Mouse (Mus musculus): ENCODE data around the gene Gm11077. TPM values are rescaled to one million over a fixed set of nuclear protein-coding genes. Genes with fewer than 3 reads are reported as not detected.

The Gm11077 gene
- polyA plus RNA-seq (2015; fragmentation: Nextera tagmentation; extraction: Ambion mirVana): not detected in 2 replicates

- H3K4me2 ChIP-seq (ENCODE audit: low read depth, low read length): no peak within 1 kb of the TSS
- no peak for ATAC-seq (ENCODE audit: insufficient read depth, low FRiP score)
- H3K4me3 ChIP-seq (replicated peaks; ENCODE audit: low read length): no peak within 1 kb of the TSS
- WGBS: 90% methylated on average over 5 of the region's 5 CpGs
- peaks cover 6% of the 10 kb centered on the region; the same call in 1 of the 2 replicates for H3K9me3 ChIP-seq (replicated peaks; ENCODE audit: control insufficient read depth, low read length)
- no peak within 1 kb of the TSS for H3K9ac ChIP-seq (ENCODE audit: low read length)
- H3K27me3 ChIP-seq (ENCODE audit: control insufficient read depth, insufficient read depth, low read length): no peaks in the 10 kb centered on the region
- no peaks in the 10 kb centered on the region for H3K4me1 ChIP-seq (ENCODE audit: control insufficient read depth, insufficient read depth, low read length)
- H3K27ac ChIP-seq (ENCODE audit: low read length): no peak within 1 kb of the TSS
- H3K36me3 ChIP-seq (ENCODE audit: control insufficient read depth, insufficient read depth, low read length): no peaks in the 10 kb centered on the region
Observed at GRCm38 (mm10) chr6:140729272-140729671, at the start of gene Gm11077. Gene Gm11077 (plus strand): TSS chr6:140729284.

- WGBS: 67% methylated on average over 7 of the region's 7 CpGs
- H3K9me3 ChIP-seq (replicated peaks; ENCODE audit: control insufficient read depth, low read length): no peaks in the 10 kb centered on the region
- no peaks in the 10 kb centered on the region for H3K27me3 ChIP-seq (ENCODE audit: control insufficient read depth, insufficient read depth, low read length)
- no peak overlapping the region for H3K4me2 ChIP-seq (ENCODE audit: low read depth, low read length)
- H3K36me3 ChIP-seq (ENCODE audit: control insufficient read depth, insufficient read depth, low read length): no peaks in the 10 kb centered on the region
- H3K4me3 ChIP-seq (replicated peaks; ENCODE audit: low read length): no peak overlapping the region
- ATAC-seq (ENCODE audit: insufficient read depth, low FRiP score): no peak
- H3K9ac ChIP-seq (ENCODE audit: low read length): no peak overlapping the region
- no peak overlapping the region for H3K27ac ChIP-seq (ENCODE audit: low read length)
- peaks cover 12% of the 10 kb centered on the region; the same call in 1 of the 2 replicates for H3K4me1 ChIP-seq (ENCODE audit: control insufficient read depth, insufficient read depth, low read length)
Observed at GRCm38 (mm10) chr6:140680713-140681112, 48.4 kb upstream of the Gm11077 start.

- Histone ChIP-seq H3K4me2 (ENCODE audit: low read depth, low read length) (no peak overlapping the region), H3K4me3 (replicated peaks; ENCODE audit: low read length) (no peak overlapping the region), H3K9ac (ENCODE audit: low read length) (no peak overlapping the region), H3K27me3 (ENCODE audit: control insufficient read depth, insufficient read depth, low read length) (no peaks in the 10 kb centered on the region), H3K9me3 (replicated peaks; ENCODE audit: control insufficient read depth, low read length) (no peaks in the 10 kb centered on the region), H3K36me3 (ENCODE audit: control insufficient read depth, insufficient read depth, low read length) (no peaks in the 10 kb centered on the region), H3K27ac (ENCODE audit: low read length) (no peak overlapping the region), H3K4me1 (ENCODE audit: control insufficient read depth, insufficient read depth, low read length) (peaks cover 12% of the 10 kb centered on the region; the same call in 1 of the 2 replicates)
- WGBS: 40% methylated on average over 13 of the region's 13 CpGs
- no peak for ATAC-seq (ENCODE audit: insufficient read depth, low FRiP score)
Observed at GRCm38 (mm10) chr6:140682829-140683228, 46.3 kb upstream of the Gm11077 start.

GRCm38 (mm10) chr6:140684403-140684802 lies 44.7 kb upstream of the Gm11077 start:
- no peak overlapping the region for H3K4me3 ChIP-seq (replicated peaks; ENCODE audit: low read length)
- H3K27me3 ChIP-seq (ENCODE audit: control insufficient read depth, insufficient read depth, low read length): no peaks in the 10 kb centered on the region
- peaks cover 8% of the 10 kb centered on the region; the same call in 1 of the 2 replicates for H3K4me1 ChIP-seq (ENCODE audit: control insufficient read depth, insufficient read depth, low read length)
- H3K36me3 ChIP-seq (ENCODE audit: control insufficient read depth, insufficient read depth, low read length): no peaks in the 10 kb centered on the region
- ATAC-seq (ENCODE audit: insufficient read depth, low FRiP score): no peak
- H3K4me2 ChIP-seq (ENCODE audit: low read depth, low read length): no peak overlapping the region
- H3K27ac ChIP-seq (ENCODE audit: low read length): no peak overlapping the region
- H3K9ac ChIP-seq (ENCODE audit: low read length): no peak overlapping the region
- H3K9me3 ChIP-seq (replicated peaks; ENCODE audit: control insufficient read depth, low read length): no peaks in the 10 kb centered on the region
- 84% methylated on average over 11 of the region's 11 CpGs for WGBS

DNA sequence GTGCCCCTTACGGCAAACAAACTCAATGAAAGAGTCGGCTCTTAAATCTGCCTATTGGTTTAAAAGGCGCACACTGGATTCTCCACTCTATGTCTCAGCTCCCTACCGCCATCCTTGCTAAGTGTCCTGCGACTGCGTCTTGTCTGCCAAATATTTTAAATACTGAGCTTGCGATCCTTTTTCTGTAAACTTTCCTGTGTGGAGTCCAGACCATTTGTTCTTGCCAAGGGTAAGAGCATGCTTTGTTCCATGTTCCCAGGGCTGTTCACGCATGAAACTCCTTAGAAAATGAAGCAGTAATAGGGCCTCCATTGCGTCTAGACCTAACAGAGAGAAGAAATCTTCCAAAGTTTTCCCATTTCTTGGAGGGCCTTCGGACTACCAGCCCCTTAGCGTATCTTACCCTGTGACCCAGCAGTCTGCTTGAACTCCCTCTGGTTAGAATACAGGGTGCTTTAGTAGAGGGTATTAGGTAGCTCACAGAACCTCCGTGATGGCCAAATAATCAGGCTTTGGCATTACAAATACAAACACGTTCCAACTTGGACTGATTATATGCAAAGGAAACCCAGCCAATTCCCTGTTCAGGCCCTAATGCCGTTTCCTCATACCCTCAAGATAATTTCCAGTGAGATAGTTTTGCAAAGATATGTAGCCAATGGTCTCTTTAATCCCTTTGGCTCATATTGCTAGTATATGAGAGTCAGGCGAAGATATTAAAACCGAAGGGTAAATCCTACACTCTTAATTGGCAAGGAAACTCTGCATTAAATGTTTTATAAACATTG lies 39.3 kb upstream of the Gm11077 start:
- Histone ChIP-seq H3K9me3 (replicated peaks; ENCODE audit: control insufficient read depth, low read length) (no peaks in the 10 kb centered on the region), H3K4me2 (ENCODE audit: low read depth, low read length) (no peak overlapping the region), H3K4me3 (replicated peaks; ENCODE audit: low read length) (no peak overlapping the region), H3K9ac (ENCODE audit: low read length) (no peak overlapping the region), H3K27me3 (ENCODE audit: control insufficient read depth, insufficient read depth, low read length) (no peaks in the 10 kb centered on the region), H3K36me3 (ENCODE audit: control insufficient read depth, insufficient read depth, low read length) (no peaks in the 10 kb centered on the region), H3K4me1 (ENCODE audit: control insufficient read depth, insufficient read depth, low read length) (peaks cover 10% of the 10 kb centered on the region; the same call in 1 of the 2 replicates), H3K27ac (ENCODE audit: low read length) (peak overlapping the region; percentile 36)
- ATAC-seq (ENCODE audit: insufficient read depth, low FRiP score): peak; percentile 34; the same call in 1 of the 2 replicates
- 54% methylated on average over 16 of the region's 16 CpGs for WGBS

DNA sequence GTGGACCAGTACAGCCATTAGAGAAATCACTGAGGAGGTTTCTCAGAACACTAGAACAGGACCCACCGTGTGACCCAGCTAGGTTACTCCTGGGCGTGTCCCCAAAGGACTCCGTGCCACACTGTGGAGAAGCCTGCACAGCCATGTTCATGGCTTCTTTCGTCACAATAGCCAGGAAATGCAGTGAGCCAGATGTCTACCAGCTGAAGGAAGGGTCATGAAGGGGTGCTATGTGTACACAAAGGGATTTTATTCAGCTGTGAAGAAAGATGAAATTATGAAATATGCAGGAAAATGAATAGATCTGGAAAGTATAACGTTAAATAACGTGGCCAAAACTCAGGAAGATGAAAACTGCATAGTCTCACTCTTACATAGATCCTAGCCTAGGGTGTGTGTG lies 36.9 kb upstream of the Gm11077 start:
- no peak overlapping the region for H3K4me2 ChIP-seq (ENCODE audit: low read depth, low read length)
- H3K9me3 ChIP-seq (replicated peaks; ENCODE audit: control insufficient read depth, low read length): no peaks in the 10 kb centered on the region
- H3K9ac ChIP-seq (ENCODE audit: low read length): no peak overlapping the region
- ATAC-seq (ENCODE audit: insufficient read depth, low FRiP score): no peak
- no peaks in the 10 kb centered on the region for H3K36me3 ChIP-seq (ENCODE audit: control insufficient read depth, insufficient read depth, low read length)
- no peaks in the 10 kb centered on the region for H3K27me3 ChIP-seq (ENCODE audit: control insufficient read depth, insufficient read depth, low read length)
- H3K4me1 ChIP-seq (ENCODE audit: control insufficient read depth, insufficient read depth, low read length): peaks cover 10% of the 10 kb centered on the region; the same call in 1 of the 2 replicates
- 62% methylated on average over 6 of the region's 6 CpGs for WGBS
- no peak overlapping the region; the same call in 1 of the 2 replicates for H3K27ac ChIP-seq (ENCODE audit: low read length)
- no peak overlapping the region for H3K4me3 ChIP-seq (replicated peaks; ENCODE audit: low read length)

GRCm38 (mm10) chr6:140696192-140696879 lies 32.7 kb upstream of the Gm11077 start:
- Histone ChIP-seq H3K4me1 (ENCODE audit: control insufficient read depth, insufficient read depth, low read length) (no peaks in the 10 kb centered on the region), H3K27ac (ENCODE audit: low read length) (no peak overlapping the region), H3K36me3 (ENCODE audit: control insufficient read depth, insufficient read depth, low read length) (no peaks in the 10 kb centered on the region), H3K27me3 (ENCODE audit: control insufficient read depth, insufficient read depth, low read length) (no peaks in the 10 kb centered on the region), H3K4me2 (ENCODE audit: low read depth, low read length) (no peak overlapping the region), H3K4me3 (replicated peaks; ENCODE audit: low read length) (no peak overlapping the region), H3K9me3 (replicated peaks; ENCODE audit: control insufficient read depth, low read length) (no peaks in the 10 kb centered on the region), H3K9ac (ENCODE audit: low read length) (no peak overlapping the region)
- 57% methylated on average over 12 of the region's 12 CpGs for WGBS
- no peak for ATAC-seq (ENCODE audit: insufficient read depth, low FRiP score)

DNA sequence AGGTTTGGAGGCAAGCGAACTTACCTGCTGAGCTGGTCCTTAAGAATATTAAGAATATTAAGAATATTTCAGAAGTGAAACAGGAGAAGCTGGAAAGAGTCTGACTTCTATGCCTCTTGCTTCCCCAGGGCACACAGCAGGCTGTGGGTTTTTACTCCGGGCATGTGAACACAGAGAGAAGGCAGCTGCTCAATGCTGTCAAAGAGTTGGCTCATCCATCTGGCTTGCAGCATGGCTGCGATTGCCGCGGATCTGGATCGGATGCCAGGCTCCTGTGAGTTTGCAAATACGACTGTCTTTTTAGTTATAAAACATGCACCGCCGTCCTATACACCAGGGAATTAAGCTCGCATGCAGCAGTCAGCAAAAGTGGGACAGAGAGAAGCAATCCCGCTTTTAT lies 31.1 kb upstream of the Gm11077 start:
- no peaks in the 10 kb centered on the region for H3K9me3 ChIP-seq (replicated peaks; ENCODE audit: control insufficient read depth, low read length)
- no peaks in the 10 kb centered on the region for H3K36me3 ChIP-seq (ENCODE audit: control insufficient read depth, insufficient read depth, low read length)
- ATAC-seq (ENCODE audit: insufficient read depth, low FRiP score): no peak
- no peaks in the 10 kb centered on the region for H3K27me3 ChIP-seq (ENCODE audit: control insufficient read depth, insufficient read depth, low read length)
- no peaks in the 10 kb centered on the region for H3K4me1 ChIP-seq (ENCODE audit: control insufficient read depth, insufficient read depth, low read length)
- no peak overlapping the region for H3K27ac ChIP-seq (ENCODE audit: low read length)
- no peak overlapping the region for H3K4me2 ChIP-seq (ENCODE audit: low read depth, low read length)
- H3K4me3 ChIP-seq (replicated peaks; ENCODE audit: low read length): no peak overlapping the region
- H3K9ac ChIP-seq (ENCODE audit: low read length): no peak overlapping the region
- 83% methylated on average over 11 of the region's 11 CpGs for WGBS

DNA sequence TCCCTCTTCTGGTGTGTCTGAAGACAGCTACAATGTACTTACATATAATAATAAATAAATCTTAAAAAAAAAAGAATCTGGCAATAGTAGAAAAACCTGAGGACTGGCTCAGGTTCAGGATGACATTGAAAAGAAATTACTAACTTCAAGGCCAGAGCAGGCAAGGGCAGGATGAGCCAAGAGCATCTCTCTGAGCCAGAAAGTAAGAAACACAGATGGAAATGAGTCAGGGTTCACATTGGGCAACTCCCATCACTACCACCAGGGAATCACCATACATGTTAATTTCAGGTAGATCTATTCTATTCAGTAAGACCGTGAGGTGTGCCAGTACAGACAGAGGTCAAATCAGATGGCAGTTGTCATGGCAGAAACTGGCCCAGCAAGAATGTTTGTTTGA lies 30.5 kb upstream of the Gm11077 start:
- 86% methylated on average over 1 of the region's 1 CpGs for whole genome bisulfite sequencing
- Histone ChIP-seq H3K9ac (ENCODE audit: low read length) (no peak overlapping the region), H3K4me3 (replicated peaks; ENCODE audit: low read length) (no peak overlapping the region), H3K4me1 (ENCODE audit: control insufficient read depth, insufficient read depth, low read length) (no peaks in the 10 kb centered on the region), H3K4me2 (ENCODE audit: low read depth, low read length) (no peak overlapping the region), H3K27ac (ENCODE audit: low read length) (no peak overlapping the region), H3K9me3 (replicated peaks; ENCODE audit: control insufficient read depth, low read length) (no peaks in the 10 kb centered on the region), H3K36me3 (ENCODE audit: control insufficient read depth, insufficient read depth, low read length) (no peaks in the 10 kb centered on the region), H3K27me3 (ENCODE audit: control insufficient read depth, insufficient read depth, low read length) (no peaks in the 10 kb centered on the region)
- ATAC-seq (ENCODE audit: insufficient read depth, low FRiP score): no peak

Data from stomach, embryonic 16.5 days (tissue).